Mouse (Mus musculus) CH12.LX (cell line): Measurements from ENCODE around the gene Daglb. TPM values are rescaled to one million over a fixed set of nuclear protein-coding genes. Genes with fewer than 3 reads are reported as not detected.

Source experiments
- polyA plus RNA-seq: library from polyadenylated mRNA; unstranded; fragments of >175 nt; gene quantifications from 2 replicates; pipeline ENCODE4 v1.2.1, GENCODE M21; 2012; ENCODE audit warnings: low read depth; ENCODE audit not compliant: insufficient read length
- total RNA-seq, 2 experiments: library from RNA; depleted of rRNA; stranded (reverse); fragments of 300-350 nt in 1 of 2; fragments of >200 nt in 1 of 2; gene quantifications; 2 replicates each; pipeline ENCODE4 v1.2.3; 2012 to 2014

Daglb gene
- total and polyA plus RNA-seq, 3 experiments: 10.4 to 11.9 (median 11.4) TPM

Other genes starting within 250 kb of the Daglb start
- not detected in 2 replicates for gene Spdye4a, start 237.7 kb upstream of the Daglb start, total RNA-seq (2012; rRNA removed)
- not detected in 2 replicates for gene Spdye4a, start 237.7 kb upstream of the Daglb start, total RNA-seq (2014; rRNA removed)
- not detected in 2 replicates for gene Spdye4a, start 237.7 kb upstream of the Daglb start, polyA plus RNA-seq
- gene Zfp12, start 229.4 kb upstream of the Daglb start, total RNA-seq (2012; rRNA removed): 12.4 and 12.8 TPM in 2 replicates
- gene Zfp12, start 229.4 kb upstream of the Daglb start, total RNA-seq (2014; rRNA removed): 15.9 and 18.8 TPM in 2 replicates
- 11.2 and 13.1 TPM in 2 replicates for gene Zfp12, start 229.4 kb upstream of the Daglb start, polyA plus RNA-seq
- gene Zfp316, start 194.6 kb upstream of the Daglb start, total RNA-seq (2012; rRNA removed): 2.3 and 3.6 TPM in 2 replicates
- 0.84 and 1.1 TPM in 2 replicates for gene Zfp316, start 194.6 kb upstream of the Daglb start, total RNA-seq (2014; rRNA removed)
- gene Zfp316, start 194.6 kb upstream of the Daglb start, polyA plus RNA-seq: 2.0 and 2.1 TPM in 2 replicates
- 0.13 TPM in 1 of 2 replicates, not detected in the other for gene Zfp853, start 171.0 kb upstream of the Daglb start, total RNA-seq (2012; rRNA removed)
- not detected in 2 replicates for gene Zfp853, start 171.0 kb upstream of the Daglb start, total RNA-seq (2014; rRNA removed)
- gene Zfp853, start 171.0 kb upstream of the Daglb start, polyA plus RNA-seq: 0.21 and 0.22 TPM in 2 replicates
- gene E130309D02Rik, start 149.2 kb upstream of the Daglb start, total RNA-seq (2012; rRNA removed): 32.7 and 39.7 TPM in 2 replicates
- 22.8 and 23.7 TPM in 2 replicates for gene E130309D02Rik, start 149.2 kb upstream of the Daglb start, total RNA-seq (2014; rRNA removed)
- 51.8 and 63.7 TPM in 2 replicates for gene E130309D02Rik, start 149.2 kb upstream of the Daglb start, polyA plus RNA-seq
- gene Zdhhc4, start 135.3 kb upstream of the Daglb start, total RNA-seq (2012; rRNA removed): 16.3 and 18.7 TPM in 2 replicates
- 19.9 and 22.7 TPM in 2 replicates for gene Zdhhc4, start 135.3 kb upstream of the Daglb start, total RNA-seq (2014; rRNA removed)
- gene Zdhhc4, start 135.3 kb upstream of the Daglb start, polyA plus RNA-seq: 39.4 and 51.5 TPM in 2 replicates
- gene Grid2ip, start 107.2 kb upstream of the Daglb start, total RNA-seq (2012; rRNA removed): not detected in 2 replicates
- gene Grid2ip, start 107.2 kb upstream of the Daglb start, total RNA-seq (2014; rRNA removed): not detected in 2 replicates
- not detected in 2 replicates for gene Grid2ip, start 107.2 kb upstream of the Daglb start, polyA plus RNA-seq
- gene Kdelr2, start 60.7 kb upstream of the Daglb start, total RNA-seq (2012; rRNA removed): 77.7 and 91.7 TPM in 2 replicates
- 105 and 117 TPM in 2 replicates for gene Kdelr2, start 60.7 kb upstream of the Daglb start, total RNA-seq (2014; rRNA removed)
- gene Kdelr2, start 60.7 kb upstream of the Daglb start, polyA plus RNA-seq: 53.2 and 75.7 TPM in 2 replicates
- gene Rac1, start 63.5 kb downstream of the Daglb start, total RNA-seq (2012; rRNA removed): 138 and 144 TPM in 2 replicates
- gene Rac1, start 63.5 kb downstream of the Daglb start, total RNA-seq (2014; rRNA removed): 199 and 201 TPM in 2 replicates
- 222 and 256 TPM in 2 replicates for gene Rac1, start 63.5 kb downstream of the Daglb start, polyA plus RNA-seq
- gene Cyth3, start 157.9 kb downstream of the Daglb start, total RNA-seq (2012; rRNA removed): 3.3 and 3.4 TPM in 2 replicates
- gene Cyth3, start 157.9 kb downstream of the Daglb start, total RNA-seq (2014; rRNA removed): 4.8 and 5.9 TPM in 2 replicates
- gene Cyth3, start 157.9 kb downstream of the Daglb start, polyA plus RNA-seq: 5.4 and 5.6 TPM in 2 replicates